In genomic region chr6:85862565-85862964, GRCm38 (mm10) we compare ENCODE assay signal across 29 mouse cellular contexts. TPM values are rescaled to one million over a fixed set of nuclear protein-coding genes. Genes with fewer than 3 reads are reported as not detected.
DNase-seq lines count a peak whose midpoint lies in the region; ATAC-seq and TF ChIP-seq lines count a peak whose summit lies in the region.
"Had no signal": no experiment of that assay in that cellular context is flagged by ENCODE, and none has a peak within 500 bp of the region (broad histone marks: within the 10 kb centered on the region; RNA-seq: fewer than 3 reads in every experiment).

No protein-coding gene starts in this region.

- H3K27ac ChIP-seq in layer of hippocampus, adult 2 months, result peak overlapping the region; percentile 49; the same call in 1 of the 2 replicates
- H3K27ac ChIP-seq in hindbrain, embryonic 13.5 days, result no peak overlapping the region
- H3K27ac ChIP-seq: embryonic facial prominence, embryonic 15.5 days; liver, embryonic 13.5 days; midbrain, embryonic 15.5 days had no signal

- H3K27me3 ChIP-seq in hindbrain, embryonic 13.5 days, result no peaks in the 10 kb centered on the region
- H3K27me3 ChIP-seq: embryonic facial prominence, embryonic 15.5 days; heart, embryonic 12.5 days; liver, embryonic 13.5 days; midbrain, embryonic 15.5 days had no signal

- intact Hi-C loops in heart, postnatal 36 days (cut with DNase I), result no loop called here

- DNase-seq in heart, adult 18-20 months, result peak; percentile 25 to 39
- no peak for DNase-seq in heart, postnatal 36 days
- no peak for DNase-seq in layer of hippocampus, adult 2 months (ENCODE audit: low spot score in 2 of 2)
- DNase-seq in layer of hippocampus, postnatal 10 days (ENCODE audit: low spot score in 2 of 2), result no peak
- peak; percentile 4 for DNase-seq in kidney, postnatal 10 days
- DNase-seq in spleen, postnatal 10 days (ENCODE audit: low spot score in 2 of 2), result no peak
- DNase-seq: cerebellum, adult 18-20 months; cerebellum, postnatal 36 days; forebrain, postnatal 0 days; heart, postnatal 4 days; layer of hippocampus, adult 9-11 months; liver, embryonic 13.5 days; lung, embryonic 14.5 days; lung, postnatal 36 days; right cerebral cortex, postnatal 25 days; thymus, postnatal 25 days had no signal

- ATAC-seq in hindbrain, embryonic 13.5 days (ENCODE audit: low FRiP score), result no peak
- ATAC-seq: forebrain, postnatal 0 days; hindbrain, embryonic 16.5 days; intestine, postnatal 0 days; midbrain, embryonic 15.5 days had no signal

- H3K4me1 ChIP-seq in hindbrain, embryonic 13.5 days (replicated peaks), result no peaks in the 10 kb centered on the region
- H3K4me1 ChIP-seq: embryonic facial prominence, embryonic 15.5 days; heart, embryonic 12.5 days; liver, embryonic 13.5 days; midbrain, embryonic 15.5 days had no signal

- H3K4me3 ChIP-seq in layer of hippocampus, adult 2 months, result no peak overlapping the region
- H3K4me3 ChIP-seq in hindbrain, embryonic 13.5 days, result no peak overlapping the region
- H3K4me3 ChIP-seq: embryonic facial prominence, embryonic 15.5 days; heart, embryonic 12.5 days; liver, embryonic 13.5 days; midbrain, embryonic 15.5 days; myocyte had no signal

- TF ChIP-seq CTCF in layer of hippocampus, adult 2 months (conservative IDR thresholded peaks at IDR 0.05), result no peak

- H3K36me3 ChIP-seq in hindbrain, embryonic 13.5 days, result no peaks in the 10 kb centered on the region
- H3K36me3 ChIP-seq: embryonic facial prominence, embryonic 15.5 days; G1E; heart, embryonic 12.5 days; liver, embryonic 13.5 days; midbrain, embryonic 15.5 days had no signal

- 82% methylated on average over 3 of the region's 3 CpGs for WGBS in hindbrain, embryonic 13.5 days

- no peak overlapping the region for H3K4me2 ChIP-seq in hindbrain, embryonic 13.5 days
- H3K4me2 ChIP-seq: embryonic facial prominence, embryonic 15.5 days; heart, embryonic 12.5 days; liver, embryonic 13.5 days; lung, embryonic 14.5 days; midbrain, embryonic 15.5 days had no signal

- H3K9ac ChIP-seq in hindbrain, embryonic 13.5 days, result no peak overlapping the region
- H3K9ac ChIP-seq: embryonic facial prominence, embryonic 15.5 days; forebrain, postnatal 0 days; heart, embryonic 12.5 days; liver, embryonic 13.5 days; lung, embryonic 14.5 days; midbrain, embryonic 15.5 days had no signal

- no peaks in the 10 kb centered on the region for H3K9me3 ChIP-seq in hindbrain, embryonic 13.5 days
- H3K9me3 ChIP-seq: embryonic facial prominence, embryonic 15.5 days; G1E; heart, embryonic 12.5 days; liver, embryonic 13.5 days; midbrain, embryonic 15.5 days had no signal

RNA-seq across cellular contexts. Expression of gene Nat8f2, which starts 6.4 kb away (rescaled TPM):
- under 1 TPM in 1 of 2 experiments, not detected in 1; 0.08 TPM for total RNA-seq in heart, adult 18-20 months (2021)
- total RNA-seq in heart, postnatal 36 days (2021), result not detected
- 1 to 10 TPM; 2.6 to 3.0 TPM for total RNA-seq in layer of hippocampus, adult 2 months (2021)
- 1 to 10 TPM in 1 of 2 experiments, under 1 TPM in 1; 0.76 to 1.1 TPM for total RNA-seq in layer of hippocampus, postnatal 10 days (2021)
- not detected in 2 replicates for polyA plus RNA-seq in hindbrain, embryonic 13.5 days (2015; fragmentation: Nextera tagmentation; extraction: Ambion mirVana)
- total RNA-seq: forebrain, postnatal 0 days; heart, postnatal 4 days; megakaryocyte-erythroid progenitor cell, adult 5-6 weeks had no signal
- polyA plus RNA-seq: forebrain, postnatal 0 days; G1E; heart, embryonic 12.5 days; hindbrain, embryonic 16.5 days; limb, embryonic 11.5 days; liver, embryonic 13.5 days; lung, embryonic 14.5 days; midbrain, embryonic 15.5 days; myocyte; neural tube, embryonic 14.5 days had no signal

RNA-seq across cellular contexts. Expression of gene Nat8, which starts 30.7 kb away (rescaled TPM):
- total RNA-seq in heart, adult 18-20 months (2021), result not detected
- total RNA-seq in heart, postnatal 36 days (2021), result not detected
- 1 to 10 TPM; 4.6 TPM for total RNA-seq in layer of hippocampus, adult 2 months (2021)
- 1 to 10 TPM; 1.3 to 1.8 TPM for total RNA-seq in layer of hippocampus, postnatal 10 days (2021)
- polyA plus RNA-seq in hindbrain, embryonic 13.5 days (2015; fragmentation: Nextera tagmentation; extraction: Ambion mirVana), result not detected in 2 replicates
- total RNA-seq: G1E; gastrocnemius, postnatal 4 days; heart, postnatal 4 days; megakaryocyte-erythroid progenitor cell, adult 5-6 weeks had no signal
- polyA plus RNA-seq: embryonic facial prominence, embryonic 15.5 days; G1E; heart, embryonic 12.5 days; limb, embryonic 11.5 days; liver, embryonic 13.5 days; lung, embryonic 14.5 days; midbrain, embryonic 15.5 days; myocyte; neural tube, embryonic 14.5 days had no signal

RNA-seq across cellular contexts. Expression of gene Nat8f5, which starts 41.8 kb away (rescaled TPM):
- total RNA-seq in heart, adult 18-20 months (2021), result not detected
- total RNA-seq in heart, postnatal 36 days (2021), result not detected
- total RNA-seq in layer of hippocampus, adult 2 months (2021), result 1 to 10 TPM; 5.6 to 6.8 TPM
- total RNA-seq in layer of hippocampus, postnatal 10 days (2021), result 1 to 10 TPM; 1.5 TPM
- polyA plus RNA-seq in hindbrain, embryonic 13.5 days (2015; fragmentation: Nextera tagmentation; extraction: Ambion mirVana), result 0.29 TPM in 1 of 2 replicates, not detected in the other
- total RNA-seq: forebrain, postnatal 0 days; G1E; gastrocnemius, postnatal 4 days; heart, postnatal 4 days; megakaryocyte-erythroid progenitor cell, adult 5-6 weeks had no signal
- polyA plus RNA-seq: embryonic facial prominence, embryonic 15.5 days; G1E; heart, embryonic 12.5 days; limb, embryonic 11.5 days; liver, embryonic 13.5 days; lung, embryonic 14.5 days; myocyte; neural tube, embryonic 14.5 days; stomach, embryonic 16.5 days had no signal

RNA-seq across cellular contexts. Expression of gene Nat8f6, which starts 41.8 kb away (rescaled TPM):
- not detected for total RNA-seq in heart, adult 18-20 months (2021)
- not detected for total RNA-seq in heart, postnatal 36 days (2021)
- 1 to 10 TPM in 1 of 2 experiments, under 1 TPM in 1; 0.88 to 1.7 TPM for total RNA-seq in layer of hippocampus, adult 2 months (2021)
- under 1 TPM; 0.48 to 0.87 TPM for total RNA-seq in layer of hippocampus, postnatal 10 days (2021)
- not detected in 2 replicates for polyA plus RNA-seq in hindbrain, embryonic 13.5 days (2015; fragmentation: Nextera tagmentation; extraction: Ambion mirVana)
- total RNA-seq: forebrain, postnatal 0 days; G1E; gastrocnemius, postnatal 4 days; heart, postnatal 4 days; megakaryocyte-erythroid progenitor cell, adult 5-6 weeks had no signal
- polyA plus RNA-seq: embryonic facial prominence, embryonic 15.5 days; forebrain, postnatal 0 days; G1E; heart, embryonic 12.5 days; hindbrain, embryonic 16.5 days; intestine, postnatal 0 days; limb, embryonic 11.5 days; liver, embryonic 13.5 days; lung, embryonic 14.5 days; midbrain, embryonic 15.5 days; myocyte; neural tube, embryonic 14.5 days; stomach, embryonic 16.5 days had no signal

RNA-seq across cellular contexts. Expression of gene Nat8f4, which starts 42.1 kb away (rescaled TPM):
- 1 to 10 TPM in 1 of 2 experiments, under 1 TPM in 1; 0.97 to 1.1 TPM for total RNA-seq in heart, adult 18-20 months (2021)
- total RNA-seq in heart, postnatal 36 days (2021), result under 1 TPM; 0.61 to 0.95 TPM
- 1 to 10 TPM; 7.7 to 7.9 TPM for total RNA-seq in layer of hippocampus, adult 2 months (2021)
- total RNA-seq in layer of hippocampus, postnatal 10 days (2021), result 1 to 10 TPM; 3.8 to 4.3 TPM
- polyA plus RNA-seq in hindbrain, embryonic 13.5 days (2015; fragmentation: Nextera tagmentation; extraction: Ambion mirVana), result 6.8 and 6.9 TPM in 2 replicates

Comparison
In these comparisons a context has a peak if more than half of its experiments do, and no peak if none do; other contexts are left out.
1. DNase-seq: peak in heart, adult 18-20 months (2 of 2) and kidney, postnatal 10 days (single experiment); none in heart, postnatal 36 days (0 of 2), layer of hippocampus, adult 2 months (0 of 2), layer of hippocampus, postnatal 10 days (0 of 2) and spleen, postnatal 10 days (0 of 2).